In the genomic region with DNA sequence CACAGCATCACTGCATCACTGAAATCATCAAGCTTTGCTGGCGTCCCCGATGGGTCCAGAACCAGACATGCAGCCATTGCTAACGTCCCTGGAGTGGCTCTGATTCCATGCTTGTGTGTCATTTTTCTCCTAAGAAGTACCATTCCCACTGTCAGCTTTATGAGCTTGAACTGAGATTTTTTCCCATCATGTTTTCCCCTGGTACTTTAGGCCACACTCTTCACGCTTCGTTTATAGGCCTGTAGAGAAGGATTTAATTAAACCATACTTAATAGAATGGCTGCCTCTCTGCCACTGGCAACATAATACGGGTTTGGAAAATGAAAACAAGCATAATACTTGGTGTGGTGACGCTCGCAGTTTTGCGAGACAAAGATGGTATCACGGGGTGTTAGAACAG, we compare ENCODE assay signal across 16 mouse cellular contexts. TPM values are rescaled to one million over a fixed set of nuclear protein-coding genes. Genes with fewer than 3 reads are reported as not detected.
"Had no signal": no experiment of that assay in that cellular context is flagged by ENCODE, and none has a peak within 500 bp of the region (broad histone marks: within the 10 kb centered on the region; RNA-seq: fewer than 3 reads in every experiment).

No protein-coding gene starts in this region.

- H3K27me3 ChIP-seq: kidney, embryonic 15.5 days; limb, embryonic 13.5 days; neural tube, embryonic 12.5 days had no signal

- H3K27ac ChIP-seq: kidney, embryonic 15.5 days; limb, embryonic 13.5 days; midbrain, embryonic 10.5 days; neural tube, embryonic 12.5 days had no signal

- H3K4me3 ChIP-seq: kidney, embryonic 15.5 days; limb, embryonic 13.5 days; midbrain, embryonic 10.5 days; myocyte; neural tube, embryonic 12.5 days had no signal

- H3K9ac ChIP-seq: kidney, embryonic 15.5 days; limb, embryonic 13.5 days; lung, embryonic 14.5 days; neural tube, embryonic 12.5 days had no signal

- DNase-seq: kidney, adult 2 months; kidney, postnatal 14 days; left cerebral cortex, postnatal 4 days; lung, embryonic 14.5 days; lung, postnatal 10 days; lung, postnatal 4 days; right cerebral cortex, adult 18-20 months; right cerebral cortex, postnatal 25 days; thymus, postnatal 36 days had no signal

- H3K36me3 ChIP-seq: kidney, embryonic 15.5 days; limb, embryonic 13.5 days; midbrain, embryonic 10.5 days; neural tube, embryonic 12.5 days had no signal

- H3K9me3 ChIP-seq: kidney, embryonic 15.5 days; limb, embryonic 13.5 days; midbrain, embryonic 10.5 days; neural tube, embryonic 12.5 days had no signal

- H3K4me2 ChIP-seq: kidney, embryonic 15.5 days; limb, embryonic 13.5 days; liver, embryonic 11.5 days; lung, embryonic 14.5 days; neural tube, embryonic 12.5 days had no signal

- H3K4me1 ChIP-seq: kidney, embryonic 15.5 days; limb, embryonic 13.5 days; midbrain, embryonic 10.5 days; neural tube, embryonic 12.5 days had no signal

RNA-seq across cellular contexts. Expression of gene Rbm24, which starts 41.3 kb away (rescaled TPM):
- total RNA-seq: megakaryocyte, adult 5-6 weeks had no signal

RNA-seq across cellular contexts. Expression of gene Cap2, which starts 42.1 kb away (rescaled TPM):
- total RNA-seq: megakaryocyte, adult 5-6 weeks had no signal
